Mouse (Mus musculus) adrenal gland, postnatal 25 days (tissue): ENCODE measurements around the gene Cfd. TPM values are rescaled to one million over a fixed set of nuclear protein-coding genes. Genes with fewer than 3 reads are reported as not detected.

ENCODE experiments used
- DNase-seq: peaks from one replicate; pipeline ENCODE4 v3.0.0; 2021; ENCODE audit warnings: mixed read lengths
- total RNA-seq: library from RNA; stranded (reverse); gene quantifications from 2 replicates; pipeline ENCODE4 v1.2.3, GENCODE M21; 2021

Gene Cfd
- total RNA-seq, 1 experiment from 2014 or later, result 469 TPM

DNA sequence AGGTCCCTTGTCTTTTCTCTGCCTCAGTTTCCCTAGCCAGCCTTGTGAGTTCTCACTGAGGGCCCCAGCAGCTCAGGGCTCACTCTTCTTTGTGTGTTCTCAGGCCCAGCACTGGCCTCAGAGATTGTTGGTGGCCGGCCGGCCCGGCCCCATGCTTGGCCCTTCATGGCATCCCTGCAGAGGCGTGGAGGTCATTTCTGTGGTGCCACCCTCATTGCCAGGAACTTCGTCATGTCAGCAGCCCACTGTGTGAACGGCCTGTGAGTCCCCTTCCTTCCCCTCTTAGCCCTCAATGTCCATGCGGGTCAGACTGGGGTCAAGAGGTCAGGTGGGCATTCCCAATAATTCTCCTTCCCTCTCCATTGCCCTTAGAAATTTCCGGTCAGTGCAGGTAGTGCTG lies 4.0 kb upstream of the Cfd start:
- no peak for DNase-seq

DNA sequence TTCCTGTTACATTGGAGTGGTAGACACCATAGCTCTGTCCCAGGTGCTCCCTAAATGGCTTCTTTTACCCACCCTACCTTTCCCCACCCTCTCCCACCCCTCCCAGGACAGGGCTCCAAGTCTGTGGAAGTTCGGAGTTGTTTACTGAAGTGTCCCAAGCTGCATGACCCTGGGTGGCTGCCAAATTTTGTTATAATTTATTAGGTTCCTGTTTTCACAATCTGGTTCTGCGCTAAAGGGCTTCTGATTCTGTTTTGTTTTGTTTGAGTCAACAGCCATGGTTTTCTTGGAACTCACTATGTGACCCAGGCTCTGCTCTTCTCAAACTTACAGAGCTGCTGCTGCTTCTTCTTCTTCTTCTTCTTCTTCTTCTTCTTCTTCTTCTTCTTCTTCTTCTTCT lies 1.3 kb upstream of the Cfd start:
- DNase-seq, result no peak

DNA sequence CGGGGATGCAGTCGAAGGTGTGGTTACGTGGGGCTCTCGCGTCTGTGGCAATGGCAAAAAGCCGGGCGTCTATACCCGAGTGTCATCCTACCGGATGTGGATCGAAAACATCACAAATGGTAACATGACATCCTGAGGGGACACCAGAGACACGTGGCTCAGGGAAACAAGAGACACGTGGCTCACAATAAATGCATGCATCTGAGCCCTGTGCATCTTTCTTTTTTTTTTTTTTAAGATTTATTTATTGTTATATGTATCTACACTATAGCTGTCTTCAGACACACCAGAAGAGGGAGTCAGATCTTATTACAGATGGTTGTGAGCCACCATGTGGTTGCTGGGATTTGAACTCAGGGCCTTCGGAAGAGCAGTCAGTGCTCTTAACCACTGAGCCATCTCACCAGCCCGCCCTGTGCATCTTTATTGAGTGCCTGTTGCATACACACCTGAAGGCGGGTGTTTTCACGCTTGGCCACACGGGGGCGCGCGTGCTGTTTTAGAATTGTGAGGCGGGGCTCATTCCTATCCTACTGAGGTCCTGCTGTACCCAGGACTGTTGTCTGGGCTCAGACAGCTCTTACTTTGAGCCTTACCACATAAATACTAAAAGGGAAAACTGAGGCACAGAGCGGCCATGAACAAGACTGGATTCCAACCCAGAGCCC lies 1.9 kb downstream of the Cfd start:
- peak; percentile 82 for DNase-seq

DNA sequence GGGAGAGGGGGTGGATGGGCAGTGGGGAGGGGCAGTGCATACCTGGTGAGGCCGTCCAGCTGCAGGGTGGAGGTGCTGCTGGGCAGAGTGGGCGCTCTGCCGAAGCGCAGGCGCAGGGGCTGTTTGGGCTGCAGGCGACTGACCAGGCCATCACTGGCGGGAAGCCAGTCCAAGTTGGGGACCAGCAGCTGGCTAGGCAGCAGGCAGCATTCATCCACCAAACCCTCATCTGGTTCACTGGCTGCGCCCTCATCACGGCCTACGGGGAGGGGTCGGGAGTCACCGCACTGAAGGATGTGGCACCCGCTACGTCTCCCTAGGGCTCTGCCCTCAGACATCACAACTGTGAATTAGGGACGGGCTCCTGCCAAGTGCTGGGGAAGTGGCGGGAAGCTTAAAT lies 5.7 kb downstream of the Cfd start:
- no peak for DNase-seq

DNA sequence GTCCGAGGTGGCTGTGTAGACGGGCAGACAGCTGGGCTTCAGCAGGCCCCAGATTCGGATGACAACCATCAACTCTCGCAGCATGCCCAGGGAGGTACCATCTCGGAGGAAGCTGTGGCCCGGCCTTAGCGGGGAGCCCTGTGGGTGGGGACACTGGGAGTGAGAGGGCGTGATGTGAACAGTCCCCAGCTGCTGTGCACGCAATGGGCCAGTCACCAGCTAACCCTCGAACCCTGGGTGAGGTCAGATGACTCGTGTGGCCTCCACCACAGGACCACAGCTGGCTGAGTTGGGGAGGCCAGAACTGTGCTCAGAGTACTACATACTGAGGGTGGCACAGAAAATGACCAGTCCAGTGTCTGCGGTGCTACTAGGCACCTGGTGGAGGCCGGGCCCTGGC lies 6.2 kb downstream of the Cfd start:
- no peak for DNase-seq

DNA sequence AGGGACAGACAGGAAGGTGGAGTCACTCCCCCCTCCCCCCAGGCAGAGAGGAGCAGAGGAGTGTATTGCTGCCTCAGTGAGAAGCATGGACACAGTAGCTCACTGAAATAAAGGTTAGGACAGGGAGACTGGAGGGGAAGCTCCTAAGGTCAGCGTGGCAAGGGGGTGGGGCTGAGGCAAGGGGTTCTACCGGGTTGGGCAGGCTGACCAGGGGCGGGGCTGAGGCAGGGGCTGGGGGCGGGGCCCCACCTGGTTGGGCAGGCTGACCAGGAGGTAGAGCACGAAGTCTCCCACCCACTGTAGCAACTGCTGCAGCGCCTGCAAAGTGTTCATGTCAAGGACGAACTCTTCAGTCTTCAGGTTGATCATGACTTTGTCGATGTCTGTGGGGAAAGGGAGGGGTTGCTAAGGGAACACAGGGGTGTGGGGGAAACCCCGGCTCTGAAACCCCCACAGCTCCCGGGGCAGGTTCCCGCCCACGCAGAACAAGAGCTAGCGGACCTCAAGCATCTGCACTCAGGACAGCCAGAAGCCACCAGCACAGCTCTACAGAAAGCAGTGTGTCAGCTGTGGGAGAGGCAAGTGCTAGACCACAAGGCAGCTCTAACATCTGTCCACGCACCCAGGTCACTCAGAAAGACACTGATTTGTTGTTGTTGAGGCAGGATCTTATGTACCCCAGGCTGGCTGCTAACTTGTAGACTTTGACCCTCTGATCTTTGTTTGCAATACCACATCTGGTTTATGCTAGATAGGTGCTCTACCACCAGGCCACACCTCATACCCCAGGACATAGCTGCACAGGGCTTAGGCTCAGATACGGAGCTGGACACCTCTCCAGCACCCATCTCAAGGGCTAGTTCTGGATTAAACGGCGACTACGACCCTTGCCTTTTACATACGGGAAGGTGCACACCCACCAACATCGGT lies 6.9 kb downstream of the Cfd start:
- DNase-seq, result no peak

DNA sequence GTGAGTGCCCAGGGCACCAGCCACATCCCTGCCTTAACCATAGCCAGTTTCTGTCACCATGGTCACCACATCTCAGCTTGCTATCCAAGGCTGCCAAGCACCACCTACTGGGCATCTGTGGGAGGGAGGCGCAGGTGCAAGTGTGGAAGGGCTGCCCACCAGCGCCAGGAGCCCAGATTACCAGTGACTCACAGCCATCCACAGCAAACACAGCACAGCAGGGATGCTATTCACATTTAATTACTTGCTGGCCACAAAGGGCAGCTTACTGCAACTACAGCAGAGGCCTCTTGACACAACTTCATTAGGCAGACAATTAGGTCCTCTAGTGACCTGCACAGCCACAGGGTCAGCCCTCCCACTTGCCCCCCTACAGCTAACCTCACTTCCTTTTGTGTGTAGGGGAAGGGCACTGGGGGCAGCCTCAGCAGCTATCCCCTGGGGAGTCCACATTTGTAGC lies 10.3 kb downstream of the Cfd start:
- no peak for DNase-seq

DNA sequence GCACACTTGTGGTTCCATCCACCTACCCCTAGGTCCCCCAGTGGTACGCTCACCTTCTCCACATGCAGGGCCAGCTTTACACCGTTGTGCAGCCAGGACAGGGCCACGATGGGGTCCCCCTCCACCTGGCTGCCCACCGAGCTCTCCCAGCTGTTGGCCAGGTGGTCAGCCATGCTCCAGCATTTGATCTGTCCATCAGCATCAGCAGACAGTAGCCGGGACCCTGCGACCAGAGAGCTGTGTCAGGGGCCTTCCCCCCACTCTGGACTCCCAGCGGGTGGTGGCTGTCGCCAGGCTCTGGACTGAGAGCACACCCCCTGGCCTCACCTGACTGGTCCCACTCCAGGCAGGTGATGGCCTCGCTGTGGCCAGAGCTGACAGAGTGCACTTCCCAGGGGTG lies 16.1 kb downstream of the Cfd start:
- DNase-seq, result no peak

DNA sequence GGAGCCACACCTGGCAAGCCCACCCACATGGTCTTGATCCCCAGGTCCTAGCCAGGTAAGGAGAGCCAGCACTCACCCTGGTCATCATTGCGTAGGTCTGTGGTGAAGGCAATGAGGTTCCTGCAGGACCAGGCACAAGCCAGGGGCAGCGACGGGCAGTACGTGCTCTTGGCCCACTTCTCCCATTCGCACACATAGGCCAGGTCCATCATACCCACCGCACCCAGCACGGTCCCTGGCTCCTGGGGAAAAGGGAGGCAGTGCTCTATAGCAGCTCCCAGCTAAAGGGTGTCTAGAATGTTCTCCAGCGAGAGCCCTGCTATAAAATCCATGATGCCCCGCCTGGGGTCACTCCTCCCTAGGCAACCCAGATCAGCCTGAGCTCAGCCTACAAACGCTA lies 16.8 kb downstream of the Cfd start:
- no peak for DNase-seq

DNA sequence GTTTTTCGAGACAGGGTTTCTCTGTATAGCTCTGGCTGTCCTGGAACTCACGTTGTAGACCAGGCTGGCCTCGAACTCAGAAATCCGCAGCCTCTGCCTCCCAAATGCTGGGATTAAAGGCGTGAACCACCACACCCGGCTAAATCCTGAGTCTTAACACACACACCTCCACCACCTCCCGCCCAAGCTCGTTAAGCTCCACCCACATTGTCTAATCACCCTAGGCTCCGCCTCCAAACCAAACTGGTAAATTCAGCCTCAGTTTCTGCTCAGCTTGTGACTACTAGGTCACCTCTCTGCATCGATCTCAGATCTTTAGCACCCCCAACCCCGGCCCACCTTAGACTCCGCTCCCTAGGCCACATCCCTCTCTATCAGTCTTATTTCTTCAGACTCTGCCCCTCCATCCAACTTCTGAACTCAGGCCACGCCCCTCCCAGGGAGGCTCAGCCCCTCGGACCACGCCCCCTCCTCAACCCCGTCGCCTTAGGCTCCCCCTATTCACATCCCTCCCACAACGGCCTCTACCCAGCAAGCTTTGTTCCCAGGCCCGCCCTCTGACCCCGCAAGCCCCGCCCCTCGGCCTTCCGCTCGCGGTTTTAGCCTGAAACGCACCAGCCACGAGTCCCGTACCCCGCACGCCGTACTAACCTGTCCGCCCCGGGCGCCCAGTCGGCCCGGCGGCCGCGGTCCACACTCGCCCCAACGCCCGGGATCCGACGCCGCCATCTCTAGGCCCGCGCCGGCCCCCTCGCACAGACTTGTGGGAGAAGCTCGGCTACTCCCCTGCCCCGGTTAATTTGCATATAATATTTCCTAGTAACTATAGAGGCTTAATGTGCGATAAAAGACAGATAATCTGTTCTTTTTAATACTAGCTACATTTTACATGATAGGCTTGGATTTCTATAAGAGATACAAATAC lies 17.8 kb downstream of the Cfd start, which contains the start of gene Med16:
Gene Med16 (minus strand): TSS at position 757 of the 925 bp plus-strand sequence.
- DNase-seq, result peak; percentile 94

DNA sequence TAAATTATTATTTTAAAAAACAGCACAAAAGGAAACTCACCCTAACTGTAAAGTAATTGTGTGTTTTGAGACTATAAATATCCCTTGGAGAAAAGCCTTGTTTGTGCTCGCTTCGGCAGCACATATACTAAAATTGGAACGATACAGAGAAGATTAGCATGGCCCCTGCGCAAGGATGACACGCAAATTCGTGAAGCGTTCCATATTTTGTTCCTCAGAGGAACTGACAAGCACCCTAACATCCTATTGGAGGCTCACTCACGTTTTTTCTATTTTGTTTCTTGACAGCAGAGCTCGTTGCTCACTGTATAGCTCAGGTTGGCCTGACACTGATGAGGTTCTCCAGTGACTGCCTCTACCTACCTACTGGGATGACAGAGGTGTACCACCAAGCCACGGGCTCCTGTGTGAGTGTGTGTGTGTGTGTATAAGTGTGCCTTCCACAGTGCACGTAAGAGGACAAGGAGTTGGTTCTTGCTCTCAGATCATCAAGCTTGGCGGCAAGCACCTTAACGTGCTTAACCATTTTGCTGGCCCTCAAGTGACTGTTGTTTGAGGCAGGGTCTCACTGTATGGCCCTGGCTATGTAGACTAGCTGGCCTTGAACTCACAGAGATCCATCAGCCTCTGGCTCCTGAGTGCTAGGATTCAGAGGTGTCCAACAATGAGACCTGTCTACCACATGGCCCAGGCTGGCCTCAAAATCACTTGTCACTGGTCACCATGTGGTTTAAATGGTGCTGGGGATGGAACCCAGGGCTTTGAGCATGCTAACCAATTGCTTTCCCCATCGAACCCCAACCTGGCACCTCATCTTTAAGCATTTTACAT lies 18.7 kb downstream of the Cfd start:
- no peak for DNase-seq

DNA sequence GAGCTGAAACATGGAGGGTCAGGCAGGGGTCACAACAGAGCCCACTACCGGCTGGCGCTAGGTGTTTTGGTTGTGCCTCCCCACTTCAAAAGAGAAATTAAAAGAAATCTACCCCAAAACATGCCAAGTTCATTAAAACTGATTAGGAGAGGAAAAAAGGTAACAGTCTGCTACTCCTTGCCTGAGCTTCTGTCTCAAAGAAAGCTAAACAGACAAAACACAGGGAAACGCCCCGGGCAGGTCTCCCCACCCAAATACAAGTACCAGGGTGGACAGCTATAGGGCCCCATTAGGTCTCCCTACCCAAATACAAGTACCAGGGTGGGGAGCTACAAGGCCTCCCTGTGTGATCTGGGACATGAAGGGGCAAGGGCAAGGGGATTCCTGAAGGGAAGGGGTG lies 19.9 kb downstream of the Cfd start, which contains the start of gene Gm26602:
Gene Gm26602 (plus strand): TSS at position 301 of the 400 bp plus-strand sequence.
- no peak for DNase-seq

DNA sequence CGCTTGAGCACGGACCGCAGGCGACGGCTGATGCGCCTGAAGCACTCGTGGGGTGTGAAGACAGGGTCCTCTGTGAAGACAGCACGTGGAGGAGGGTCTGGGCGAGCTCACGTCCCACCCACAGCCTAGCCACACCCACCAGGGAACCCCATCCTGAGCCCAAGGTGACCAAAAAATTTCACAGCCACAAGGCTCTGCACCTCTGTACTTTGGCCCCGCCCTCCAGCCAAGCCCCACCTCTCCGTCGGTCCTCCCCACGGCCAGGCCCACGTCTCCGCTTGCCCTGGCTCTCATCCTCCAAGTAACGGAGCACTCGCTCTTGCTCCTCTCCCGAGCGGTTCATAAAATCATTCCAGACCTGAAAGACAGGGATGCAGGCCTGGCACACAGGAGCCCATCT lies 21.8 kb downstream of the Cfd start:
- no peak for DNase-seq

DNA sequence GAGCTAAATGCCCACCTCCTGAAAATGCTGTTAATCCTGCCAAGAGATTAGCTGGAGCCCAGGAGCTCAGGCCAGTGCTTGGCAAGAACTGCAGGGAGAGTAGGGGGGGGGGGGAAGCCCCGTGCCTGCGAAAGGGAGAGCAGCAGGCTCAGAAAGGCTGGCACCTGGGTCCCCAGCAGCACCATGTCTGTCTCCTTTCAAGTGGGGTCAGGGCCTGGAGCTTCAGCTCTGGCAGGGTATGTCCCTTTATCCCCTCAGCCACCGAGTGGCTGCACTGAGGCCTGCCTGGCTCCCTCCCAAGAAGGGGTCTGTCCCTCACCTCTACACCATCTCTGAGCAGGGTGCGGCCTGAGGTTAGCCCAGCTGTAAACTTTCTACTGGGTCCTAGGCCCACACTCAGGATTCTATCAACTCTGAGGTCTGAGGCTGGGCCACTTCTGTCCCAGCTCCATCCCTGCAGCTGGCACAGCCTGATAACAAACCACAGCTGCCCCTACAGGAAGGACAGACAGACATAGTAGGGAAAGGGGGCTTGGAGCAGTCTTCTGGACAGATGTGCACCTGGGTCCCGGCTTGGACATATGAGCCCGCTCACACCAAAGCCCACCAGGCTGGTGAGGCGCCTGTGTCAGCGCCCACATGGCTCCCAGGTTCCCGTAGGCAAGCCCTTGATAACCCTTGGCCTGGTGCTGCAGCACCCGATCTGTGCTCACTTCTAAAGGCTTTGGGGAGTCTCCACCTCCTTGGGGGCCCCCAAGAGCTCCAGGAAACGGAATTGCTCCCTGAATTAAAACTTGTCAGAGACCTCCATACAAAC lies 23.7 kb downstream of the Cfd start:
- no peak for DNase-seq

DNA sequence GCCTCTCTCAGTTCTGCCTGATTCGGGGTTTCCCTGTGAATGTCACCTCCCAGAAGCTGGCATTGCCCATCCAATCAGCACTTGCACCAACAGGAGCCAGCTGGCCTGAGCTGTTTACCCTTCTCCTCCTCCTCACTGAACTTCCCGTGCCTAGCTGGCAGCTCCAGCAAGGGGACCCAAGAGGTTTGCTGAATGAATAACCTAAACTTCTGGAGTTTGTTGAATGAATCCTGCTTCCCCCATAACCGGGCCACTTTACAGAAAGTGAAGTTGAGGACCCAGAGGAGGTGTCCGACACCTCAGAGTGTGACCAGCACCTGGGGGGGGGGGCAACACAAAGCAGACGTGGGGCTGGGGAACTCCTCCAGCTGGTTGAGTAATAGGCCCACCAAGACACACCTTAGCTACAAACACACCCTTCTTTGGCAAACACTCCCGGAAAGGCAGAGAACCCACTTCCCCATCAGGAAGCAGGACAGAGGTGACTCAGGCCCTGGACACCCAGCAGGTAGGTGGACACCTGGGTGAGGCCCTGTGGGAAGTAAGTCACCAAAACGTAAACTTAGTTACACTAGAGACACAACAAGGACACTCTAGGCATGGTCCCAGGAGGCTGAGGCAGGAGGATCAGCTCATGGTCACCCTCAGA lies 24.4 kb downstream of the Cfd start:
- DNase-seq, result no peak

DNA sequence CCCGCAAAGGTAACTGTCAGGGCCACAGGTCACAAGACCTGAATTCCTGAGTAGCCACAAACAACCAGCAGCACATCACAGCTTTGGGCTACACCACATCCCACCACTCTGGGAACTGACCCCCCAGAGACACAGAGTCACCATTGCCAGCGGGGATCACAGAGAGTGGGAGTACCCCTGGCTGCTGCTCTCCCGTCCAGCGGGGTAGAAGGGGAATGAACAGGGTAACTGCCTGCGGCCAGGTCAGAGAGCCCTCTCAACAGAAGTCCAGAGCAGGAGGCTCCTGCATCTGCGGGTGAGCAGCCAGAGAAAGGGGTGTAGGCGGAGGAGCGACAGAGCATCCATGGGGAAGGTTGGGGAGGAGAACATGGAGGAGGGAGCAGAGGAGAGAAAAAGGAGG lies 25.4 kb downstream of the Cfd start:
- no peak for DNase-seq

DNA sequence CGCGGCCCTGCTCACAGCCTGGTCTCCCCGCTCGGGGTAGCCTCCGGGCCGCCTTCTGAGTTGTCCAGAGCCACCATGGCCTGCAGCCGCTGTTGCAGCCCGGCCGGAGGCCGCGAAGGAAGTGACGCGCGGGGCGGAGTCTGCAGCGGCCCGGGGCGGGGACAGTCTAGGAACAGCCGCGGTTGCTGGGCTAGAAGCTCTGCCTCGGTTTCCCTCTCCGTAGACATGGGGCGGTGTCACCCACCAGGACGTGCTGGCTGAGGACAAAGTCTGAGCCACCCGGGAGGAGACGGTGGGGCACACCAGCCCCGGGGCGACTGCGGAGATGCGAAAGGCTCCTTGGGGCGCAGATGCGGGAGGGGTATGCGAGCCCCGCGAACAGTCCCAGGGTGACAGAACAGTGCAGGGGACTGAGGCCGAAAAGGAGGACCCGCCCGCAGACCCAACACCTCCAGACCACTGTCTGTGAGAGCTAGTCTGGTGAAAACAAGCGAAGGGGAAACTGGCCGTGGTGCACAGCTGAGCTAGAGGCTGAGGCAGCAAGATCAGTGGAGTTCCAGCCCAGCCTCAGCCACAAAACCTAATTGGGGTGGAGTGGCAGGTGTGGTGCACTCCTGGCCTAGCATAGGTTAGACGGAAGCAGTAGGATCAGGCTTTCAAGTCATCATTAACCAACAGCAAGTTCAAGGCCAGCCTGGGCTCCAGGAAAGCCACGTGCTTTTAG lies 26.3 kb downstream of the Cfd start, which contains the start of gene Kiss1r:
Gene Kiss1r (plus strand): TSS at position 164 of the 724 bp plus-strand sequence.
- peak; percentile 92 for DNase-seq

DNA sequence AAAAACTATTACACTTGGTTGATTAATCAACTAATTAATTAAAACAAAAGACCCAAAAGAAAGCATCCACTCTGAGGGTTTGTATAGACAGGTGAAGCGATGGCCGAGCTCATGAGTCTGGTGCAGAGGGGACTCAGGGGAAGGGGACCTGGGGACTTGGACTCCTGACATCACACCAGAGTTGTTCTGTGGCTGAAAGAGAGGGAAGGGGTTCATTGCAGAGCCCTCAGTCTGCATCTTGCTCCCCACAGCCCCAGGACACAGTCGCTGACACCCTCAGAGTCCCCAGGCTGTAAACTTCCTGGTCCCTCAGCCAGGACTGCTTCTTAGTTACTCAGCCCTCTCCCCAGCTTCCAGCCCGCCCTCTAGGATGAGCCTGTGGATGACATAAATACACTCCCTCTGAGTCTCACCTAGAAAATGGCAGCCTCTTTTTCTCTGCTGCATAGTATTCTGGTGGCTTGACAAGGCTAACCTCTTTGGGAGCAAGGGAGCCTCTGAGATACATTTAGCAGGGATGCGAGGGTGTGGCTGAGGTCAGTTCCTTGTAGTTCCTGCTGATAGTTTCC lies 27.0 kb downstream of the Cfd start:
- no peak for DNase-seq
